In the genomic region with DNA sequence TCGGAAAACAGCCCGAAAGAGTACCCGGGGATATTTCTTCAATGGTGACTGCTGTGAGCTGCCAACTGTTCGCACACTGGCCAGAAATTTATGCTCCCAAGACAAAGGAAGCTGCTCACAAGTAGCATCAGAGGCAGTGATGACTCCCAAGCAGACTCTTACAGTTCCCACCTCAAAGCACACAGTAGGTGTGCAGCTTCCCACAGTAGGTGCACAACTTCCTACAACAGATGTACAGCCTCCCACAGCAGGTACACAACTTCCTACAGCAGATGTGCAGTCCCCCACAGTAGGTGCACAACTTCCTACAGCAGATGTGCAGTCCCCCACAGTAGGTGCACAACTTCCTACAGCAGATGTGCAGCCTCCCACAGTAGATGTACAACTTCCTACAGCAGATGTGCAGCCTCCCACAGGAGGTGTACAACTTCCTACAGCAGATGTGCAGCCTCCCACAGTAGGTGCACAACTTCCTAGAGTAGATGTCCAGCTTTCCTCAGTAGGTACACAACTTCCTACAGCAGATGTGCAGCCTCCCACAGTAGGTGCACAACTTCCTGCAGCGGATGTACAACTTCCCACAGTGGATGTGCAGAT, we compare ENCODE assay signal across 24 mouse cellular contexts. TPM values are rescaled to one million over a fixed set of nuclear protein-coding genes. Genes with fewer than 3 reads are reported as not detected.
A peak's percentile ranks its signal among the peaks of the same experiment; 100 is the strongest.
DNase-seq lines count a peak whose midpoint lies in the region; ATAC-seq and TF ChIP-seq lines count a peak whose summit lies in the region.
"Had no signal": no experiment of that assay in that cellular context is flagged by ENCODE, and none has a peak within 500 bp of the region (broad histone marks: within the 10 kb centered on the region; RNA-seq: fewer than 3 reads in every experiment).

No protein-coding gene starts in this region.

- WGBS in heart, adult 2 months, result 96% methylated on average over 5 of the region's 5 CpGs
- 98% methylated on average over 5 of the region's 5 CpGs for WGBS in midbrain, embryonic 11.5 days
- WGBS in midbrain, embryonic 16.5 days, result 97% methylated on average over 5 of the region's 5 CpGs

- DNase-seq in heart, adult 11 months, result peak; percentile 61
- no peak for DNase-seq in heart, adult 2 months
- DNase-seq in midbrain, embryonic 11.5 days (ENCODE audit: low spot score, missing footprints), result peak; percentile 28
- DNase-seq in CH12.LX (ENCODE audit: extremely low read depth), result no peak
- no peak for DNase-seq in MEL (ENCODE audit: low read depth, low spot score)
- no peak for DNase-seq in Muller cell, postnatal 12 days (ENCODE audit: inconsistent ontology term)
- DNase-seq: adrenal gland, adult 2 months; adrenal gland, adult 8-10 months; adrenal gland, postnatal 10 days; adrenal gland, postnatal 14 days; adrenal gland, postnatal 25 days; adrenal gland, postnatal 36 days; B cell, adult 2 months; cerebellum, adult 11 months; cerebellum, adult 11-12 months; cerebellum, adult 18-20 months; cerebellum, adult 2 months; cerebellum, adult 8-10 months had no signal

- no peaks in the 10 kb centered on the region for H3K79me2 ChIP-seq in heart, adult 2 months (replicated peaks; ENCODE audit: control insufficient read depth, insufficient read depth, low read length)
- H3K79me2 ChIP-seq in CH12.LX (replicated peaks; ENCODE audit: control insufficient read depth, extremely low read depth, insufficient read depth, poor library complexity, severe bottlenecking) (no peaks in the 10 kb centered on the region), MEL (ENCODE audit: control insufficient read depth, insufficient read depth, low read length, poor library complexity) (no peaks in the 10 kb centered on the region)

- no peak overlapping the region for H3K4me3 ChIP-seq in heart, adult 2 months
- H3K4me3 ChIP-seq in midbrain, embryonic 11.5 days (ENCODE audit: low read depth, low read length), result no peak overlapping the region
- no peak overlapping the region for H3K4me3 ChIP-seq in midbrain, embryonic 16.5 days (ENCODE audit: low read depth, low read length)
- no peak overlapping the region for H3K4me3 ChIP-seq in CH12.LX (replicated peaks in 1 of 3; ENCODE audit: low read depth in 2 of 3, low read length in 2 of 3, poor library complexity in 1 of 3)
- no peak overlapping the region for H3K4me3 ChIP-seq in MEL (ENCODE audit: control insufficient read depth in 1 of 2, insufficient read depth in 1 of 2, low read depth in 2 of 2, low read length in 2 of 2)

- no peaks in the 10 kb centered on the region for H3K27me3 ChIP-seq in heart, adult 2 months (ENCODE audit: control insufficient read depth, insufficient read depth, low read length)
- no peaks in the 10 kb centered on the region for H3K27me3 ChIP-seq in midbrain, embryonic 11.5 days (ENCODE audit: control insufficient read depth, insufficient read depth, low read length)
- no peaks in the 10 kb centered on the region for H3K27me3 ChIP-seq in midbrain, embryonic 16.5 days (ENCODE audit: control insufficient read depth, insufficient read depth, low read depth, low read length)
- H3K27me3 ChIP-seq in CH12.LX (replicated peaks) (no peaks in the 10 kb centered on the region), MEL (ENCODE audit: control insufficient read depth in 1 of 2, insufficient read depth in 2 of 2, low read length in 2 of 2) (no peaks in the 10 kb centered on the region)
- H3K27me3 ChIP-seq: Patski had no signal

- intact Hi-C loops in heart, adult 2 months (cut with DNase I), result no loop called here

- no peak for TF ChIP-seq CTCF in heart, adult 2 months (IDR thresholded peaks at IDR 0.05)
- no peak for TF ChIP-seq CTCF in CH12.LX (conservative IDR thresholded peaks at IDR 0.05 in 1 of 2, IDR thresholded peaks at IDR 0.05 in 1 of 2; ENCODE audit: low read depth in 2 of 2, low read length in 2 of 2)
- TF ChIP-seq CTCF in MEL (IDR thresholded peaks at IDR 0.05 in 2 of 3, conservative IDR thresholded peaks at IDR 0.05 in 1 of 3; ENCODE audit: control insufficient read depth in 1 of 3, insufficient read depth in 1 of 3, low read depth in 2 of 3, low read length in 3 of 3, poor library complexity in 1 of 3, severe bottlenecking in 1 of 3), result no peak

- H3K36me3 ChIP-seq in heart, adult 2 months (ENCODE audit: control insufficient read depth, insufficient read depth, low read length), result no peaks in the 10 kb centered on the region
- peaks cover 15% of the 10 kb centered on the region for H3K36me3 ChIP-seq in midbrain, embryonic 11.5 days (ENCODE audit: control insufficient read depth, insufficient read depth, low read length)
- H3K36me3 ChIP-seq in midbrain, embryonic 16.5 days (ENCODE audit: control insufficient read depth, insufficient read depth, low read length), result peaks cover 19% of the 10 kb centered on the region
- H3K36me3 ChIP-seq in CH12.LX (replicated peaks in 1 of 2; ENCODE audit: control insufficient read depth in 1 of 2, insufficient read depth in 1 of 2, low read length in 1 of 2) (peaks cover 31 to 71% of the 10 kb centered on the region in 2 experiments), MEL (ENCODE audit: control insufficient read depth in 1 of 2, insufficient read depth in 2 of 2, low read length in 2 of 2) (peaks cover 0 to 9% of the 10 kb centered on the region in 2 experiments; a peak in 2 of 4 replicates)

- H3K4me2 ChIP-seq in midbrain, embryonic 11.5 days, result no peak overlapping the region
- H3K4me2 ChIP-seq in midbrain, embryonic 16.5 days (ENCODE audit: low read length), result no peak overlapping the region
- no peak overlapping the region for H3K4me2 ChIP-seq in CH12.LX (ENCODE audit: insufficient read depth, low read depth, poor library complexity, severe bottlenecking)

- no peaks in the 10 kb centered on the region for H3K9me3 ChIP-seq in midbrain, embryonic 11.5 days (ENCODE audit: control insufficient read depth, low read length)
- no peaks in the 10 kb centered on the region for H3K9me3 ChIP-seq in midbrain, embryonic 16.5 days (replicated peaks; ENCODE audit: control insufficient read depth, low read length, poor library complexity, severe bottlenecking)
- no peaks in the 10 kb centered on the region for H3K9me3 ChIP-seq in CH12.LX (replicated peaks; ENCODE audit: low read length)
- no peaks in the 10 kb centered on the region for H3K9me3 ChIP-seq in MEL (replicated peaks; ENCODE audit: insufficient read depth, low read length)
- H3K9me3 ChIP-seq: G1E had no signal

- TF ChIP-seq RAD21 in CH12.LX (IDR thresholded peaks at IDR 0.05; ENCODE audit: low read depth, low read length) (no peak), MEL (IDR thresholded peaks at IDR 0.05; ENCODE audit: low read depth, low read length) (no peak)

- in situ Hi-C loops in CH12.LX (cut with MboI; ENCODE audit: low pct_ligation_motif_present, low pct_unique_long_range_greater_than_20kb, low sequenced_read_pairs), result no loop called here

- H3K27ac ChIP-seq in heart, adult 2 months, result no peak overlapping the region
- no peak overlapping the region for H3K27ac ChIP-seq in midbrain, embryonic 11.5 days (ENCODE audit: low read depth, low read length)
- H3K27ac ChIP-seq in midbrain, embryonic 16.5 days (ENCODE audit: low read length), result no peak overlapping the region
- H3K27ac ChIP-seq in CH12.LX (ENCODE audit: insufficient read depth, low read depth) (no peak overlapping the region), MEL (ENCODE audit: control insufficient read depth, low read depth, low read length) (no peak overlapping the region)

- H3K4me1 ChIP-seq in heart, adult 2 months (ENCODE audit: control insufficient read depth, insufficient read depth, low read length), result no peaks in the 10 kb centered on the region
- H3K4me1 ChIP-seq in midbrain, embryonic 11.5 days (ENCODE audit: control insufficient read depth, insufficient read depth, low read length), result no peaks in the 10 kb centered on the region
- H3K4me1 ChIP-seq in midbrain, embryonic 16.5 days (ENCODE audit: control insufficient read depth, insufficient read depth, low read length), result no peaks in the 10 kb centered on the region
- no peaks in the 10 kb centered on the region for H3K4me1 ChIP-seq in CH12.LX (ENCODE audit: control insufficient read depth in 1 of 2, insufficient read depth in 2 of 2)
- no peaks in the 10 kb centered on the region for H3K4me1 ChIP-seq in MEL (ENCODE audit: control insufficient read depth in 1 of 2, insufficient read depth in 2 of 2, low read length in 2 of 2)

- TF ChIP-seq POLR2A in heart, adult 2 months (IDR thresholded peaks at IDR 0.05; ENCODE audit: insufficient read depth, low read depth, low read length), result no peak
- no peak for TF ChIP-seq POLR2A in CH12.LX (IDR thresholded peaks at IDR 0.05; ENCODE audit: low read depth, low read length)
- TF ChIP-seq POLR2A in MEL (IDR thresholded peaks at IDR 0.05; ENCODE audit: control insufficient read depth in 1 of 2, insufficient read depth in 1 of 2, low read depth in 1 of 2, low read length in 2 of 2, poor library complexity in 1 of 2), result no peak

- no peak overlapping the region for H3K9ac ChIP-seq in heart, adult 2 months (ENCODE audit: low read depth, low read length)
- H3K9ac ChIP-seq in midbrain, embryonic 11.5 days (ENCODE audit: low read length), result no peak overlapping the region
- H3K9ac ChIP-seq in midbrain, embryonic 16.5 days (ENCODE audit: low read depth, low read length), result no peak overlapping the region
- H3K9ac ChIP-seq in CH12.LX (ENCODE audit: insufficient read depth, low read depth), result no peak overlapping the region
- H3K9ac ChIP-seq in MEL (ENCODE audit: control insufficient read depth, low read depth, low read length, poor library complexity, severe bottlenecking), result no peak overlapping the region

- dilution Hi-C loops in CH12.LX (cut with MboI; ENCODE audit: extremely low pct_ligation_motif_present, extremely low pct_unique_long_range_greater_than_20kb, low sequenced_read_pairs), result no loop called here

- no peak for TF ChIP-seq EP300 in heart, adult 2 months (IDR thresholded peaks at IDR 0.05; ENCODE audit: insufficient read depth, low read depth, low read length)
- TF ChIP-seq EP300 in CH12.LX (IDR thresholded peaks at IDR 0.05; ENCODE audit: low read length) (no peak), MEL (IDR thresholded peaks at IDR 0.05; ENCODE audit: low read depth in 1 of 2, low read length in 2 of 2) (no peak)

- no peak for ATAC-seq in midbrain, embryonic 11.5 days (ENCODE audit: low FRiP score)
- no peak for ATAC-seq in midbrain, embryonic 16.5 days
- no peak for ATAC-seq in megakaryocyte-erythroid progenitor cell, adult 5-6 weeks (replicated peaks; ENCODE audit: low FRiP score, low TSS enrichment, poor library complexity, severe bottlenecking)
- ATAC-seq: activated CD4-positive, CD25-positive, alpha-beta regulatory T cell, adult 4 months; CD4-positive, CD25-positive, alpha-beta regulatory T cell, adult 4 months; Patski had no signal

RNA-seq across cellular contexts. Expression of a gene that starts 0.8 kb away (rescaled TPM):
- 1 to 10 TPM; 8.8 to 9.9 TPM for total RNA-seq in heart, adult 2 months (2021)
- 0.68 and 1.4 TPM in 2 replicates for polyA plus RNA-seq in heart, adult 2 months (2012; rRNA removed)
- polyA plus RNA-seq in midbrain, embryonic 11.5 days (2014; fragmentation: Nextera tagmentation; extraction: Ambion mirVana), result 4.8 and 4.9 TPM in 2 replicates
- 1.8 and 2.2 TPM in 2 replicates for polyA plus RNA-seq in midbrain, embryonic 16.5 days (2015; fragmentation: Nextera tagmentation; extraction: Ambion mirVana)
- total RNA-seq in CH12.LX (2012; rRNA removed) (5.3 and 6.2 TPM in 2 replicates), CH12.LX (2014; rRNA removed) (2.6 and 3.3 TPM in 2 replicates), MEL (2012; rRNA removed) (17.4 and 19.3 TPM in 2 replicates)
- polyA plus RNA-seq in CH12.LX (2012; ENCODE audit: insufficient read length, low read depth) (4.5 TPM in 2 replicates), MEL (2012; ENCODE audit: insufficient read depth in 1 of 2, insufficient read length in 2 of 2, low read depth in 1 of 2, low replicate concordance in 2 of 2, missing spikeins in 1 of 2) (10 to 100 TPM; 11.0 to 38.9 TPM)
- total RNA-seq in megakaryocyte-erythroid progenitor cell, adult 5-6 weeks (2014; fragmentation: Nextera tagmentation), result 13.1 and 22.3 TPM in 2 replicates
- 9.3 and 11.7 TPM in 2 replicates for total RNA-seq in megakaryocyte-erythroid progenitor cell, adult 5-6 weeks (2017)

Comparison
In these comparisons a context has a peak if more than half of its experiments do, and no peak if none do; other contexts are left out.
1. DNase-seq: peak in heart, adult 11 months (single experiment) and midbrain, embryonic 11.5 days (single experiment); none in heart, adult 2 months (0 of 2), CH12.LX (single experiment), MEL (single experiment) and Muller cell, postnatal 12 days (single experiment).